8 mouse cellular contexts compared by ENCODE assay signal in genomic region chr19:36919466-36919865, GRCm38 (mm10). TPM values are rescaled to one million over a fixed set of nuclear protein-coding genes. Genes with fewer than 3 reads are reported as not detected.
DNase-seq lines count a peak whose midpoint lies in the region; ATAC-seq and TF ChIP-seq lines count a peak whose summit lies in the region.

TSS of gene Fgfbp3 (minus strand) at chr19:36919615.

- peak within 1 kb of the TSS; percentile 82 for H3K4me3 ChIP-seq in left cerebral cortex, adult 2 months
- peak within 1 kb of the TSS; percentile 90 for H3K4me3 ChIP-seq in forebrain, embryonic 12.5 days (replicated peaks)
- peak within 1 kb of the TSS; percentile 78 for H3K4me3 ChIP-seq in liver, embryonic 13.5 days (replicated peaks)
- H3K4me3 ChIP-seq in stomach, embryonic 15.5 days (replicated peaks): peak within 1 kb of the TSS; percentile 89

- no peaks in the 10 kb centered on the region for H3K27me3 ChIP-seq in forebrain, embryonic 12.5 days
- peaks cover 21% of the 10 kb centered on the region for H3K27me3 ChIP-seq in liver, embryonic 13.5 days
- no peaks in the 10 kb centered on the region for H3K27me3 ChIP-seq in stomach, embryonic 15.5 days (replicated peaks)

- TF ChIP-seq CTCF in left cerebral cortex, adult 2 months (IDR thresholded peaks at IDR 0.05): no peak

- H3K9ac ChIP-seq in forebrain, embryonic 12.5 days: peak within 1 kb of the TSS; percentile 92
- H3K9ac ChIP-seq in liver, embryonic 13.5 days: peak within 1 kb of the TSS; percentile 77
- peak within 1 kb of the TSS; percentile 84 for H3K9ac ChIP-seq in stomach, embryonic 15.5 days

- peak; percentile 24; the same call in 1 of the 2 replicates for ATAC-seq in forebrain, embryonic 12.5 days (ENCODE audit: low FRiP score)
- peak; percentile 86 for ATAC-seq in liver, embryonic 13.5 days (ENCODE audit: low read depth)
- 0 out of 2 replicates have a peak, but pooled peaks have one; percentile 27 for ATAC-seq in stomach, embryonic 15.5 days (ENCODE audit: insufficient read depth, low FRiP score, low read depth)

- H3K9me3 ChIP-seq in forebrain, embryonic 12.5 days: no peaks in the 10 kb centered on the region
- no peaks in the 10 kb centered on the region for H3K9me3 ChIP-seq in liver, embryonic 13.5 days (replicated peaks)
- no peaks in the 10 kb centered on the region for H3K9me3 ChIP-seq in stomach, embryonic 15.5 days

- DNase-seq in left cerebral cortex, adult 2 months (ENCODE audit: extremely low spot score in 1 of 2, low spot score in 2 of 2): no peak
- no peak for DNase-seq in left cerebral cortex, adult 11 months (ENCODE audit: low spot score)
- DNase-seq in Muller cell, postnatal 12 days (ENCODE audit: inconsistent ontology term): peak; percentile 69
- DNase-seq in liver, embryonic 13.5 days: peak; percentile 50
- DNase-seq in layer of hippocampus, adult 8-10 months (ENCODE audit: low spot score in 2 of 2): no peak
- no peak for DNase-seq in layer of hippocampus, adult 9-10 months (ENCODE audit: low spot score)

- peak within 1 kb of the TSS; percentile 74 for H3K4me2 ChIP-seq in forebrain, embryonic 12.5 days
- peak within 1 kb of the TSS; percentile 92 for H3K4me2 ChIP-seq in liver, embryonic 13.5 days
- H3K4me2 ChIP-seq in stomach, embryonic 15.5 days: peak within 1 kb of the TSS; percentile 85

- intact Hi-C loops in left cerebral cortex, adult 2 months (cut with DNase I): no loop called here

- H3K4me1 ChIP-seq in forebrain, embryonic 12.5 days: peaks cover 18% of the 10 kb centered on the region
- H3K4me1 ChIP-seq in liver, embryonic 13.5 days (replicated peaks): peaks cover 28% of the 10 kb centered on the region
- H3K4me1 ChIP-seq in stomach, embryonic 15.5 days: 0 out of 2 replicates have a peak, but pooled peaks cover 2% of the 10 kb centered on the region

- H3K36me3 ChIP-seq in forebrain, embryonic 12.5 days (replicated peaks): no peaks in the 10 kb centered on the region
- no peaks in the 10 kb centered on the region for H3K36me3 ChIP-seq in liver, embryonic 13.5 days
- H3K36me3 ChIP-seq in stomach, embryonic 15.5 days: no peaks in the 10 kb centered on the region

- peak within 1 kb of the TSS; percentile 92 for H3K27ac ChIP-seq in left cerebral cortex, adult 2 months
- H3K27ac ChIP-seq in forebrain, embryonic 12.5 days: peak within 1 kb of the TSS; percentile 97
- peak within 1 kb of the TSS; percentile 68 for H3K27ac ChIP-seq in liver, embryonic 13.5 days
- H3K27ac ChIP-seq in stomach, embryonic 15.5 days: peak within 1 kb of the TSS; percentile 95

- 6% methylated on average over 12 of the region's 12 CpGs for WGBS in forebrain, embryonic 12.5 days
- 4% methylated on average over 12 of the region's 12 CpGs for WGBS in liver, embryonic 13.5 days (ENCODE audit: insufficient replicate concordance)
- 12% methylated on average over 12 of the region's 12 CpGs for WGBS in stomach, embryonic 15.5 days

RNA-seq across cellular contexts. Expression of gene Fgfbp3, which starts in this region (rescaled TPM):
- total RNA-seq in left cerebral cortex, adult 2 months (2021): 1 to 10 TPM; 6.5 to 8.9 TPM
- 34.2 and 40.5 TPM in 2 replicates for polyA plus RNA-seq in forebrain, embryonic 12.5 days (2016; fragmentation: Nextera tagmentation; extraction: Ambion mirVana)
- 1.8 TPM in 2 replicates for polyA plus RNA-seq in liver, embryonic 13.5 days (2015; fragmentation: Nextera tagmentation; extraction: Ambion mirVana)
- polyA plus RNA-seq in stomach, embryonic 15.5 days (2015; fragmentation: Nextera tagmentation; extraction: Ambion mirVana): 5.4 and 6.1 TPM in 2 replicates
- total RNA-seq in layer of hippocampus, adult 8-10 months (2022): 1 to 10 TPM; 6.0 to 8.2 (median 6.4) TPM

Comparison
In these comparisons a context has a peak if more than half of its experiments do, and no peak if none do; other contexts are left out.
1. DNase-seq: peak in Muller cell, postnatal 12 days (single experiment) and liver, embryonic 13.5 days (single experiment); none in left cerebral cortex, adult 2 months (0 of 2), left cerebral cortex, adult 11 months (single experiment), layer of hippocampus, adult 8-10 months (0 of 2) and layer of hippocampus, adult 9-10 months (single experiment).
2. ATAC-seq: peak in every context shown above with its lines; median percentile 86 in liver, embryonic 13.5 days; 27 in stomach, embryonic 15.5 days; 24 in forebrain, embryonic 12.5 days.
3. Peak in every context shown above with its lines, with median percentiles within 50 percentile points of each other: H3K27ac ChIP-seq, H3K4me3 ChIP-seq, H3K4me2 ChIP-seq and H3K9ac ChIP-seq.